Comparison of ENCODE assay signal across 18 mouse cellular contexts in the genomic region with DNA sequence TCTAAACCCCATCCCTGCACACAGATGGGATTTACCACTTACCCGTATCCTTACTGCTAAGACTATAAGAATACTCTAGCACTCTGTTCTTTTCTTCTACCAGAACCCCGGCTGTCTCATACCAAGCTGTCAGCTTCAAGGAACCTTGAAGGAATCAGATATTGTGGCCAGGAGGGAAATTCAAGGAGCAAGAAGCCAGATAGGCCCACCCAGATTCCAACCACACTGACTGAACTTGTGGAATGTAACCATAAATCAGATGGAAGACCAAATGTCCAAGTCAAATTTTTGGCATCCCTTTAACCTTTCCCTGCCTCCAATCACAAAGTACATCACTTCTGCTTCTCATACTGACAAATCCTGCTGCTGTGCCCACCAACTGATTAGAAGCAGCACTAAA. TPM values are rescaled to one million over a fixed set of nuclear protein-coding genes. Genes with fewer than 3 reads are reported as not detected.
"Had no signal": no experiment of that assay in that cellular context is flagged by ENCODE, and none has a peak within 500 bp of the region (broad histone marks: within the 10 kb centered on the region; RNA-seq: fewer than 3 reads in every experiment).

No protein-coding gene starts in this region.

- H3K36me3 ChIP-seq: limb, embryonic 12.5 days; midbrain, embryonic 15.5 days; neural tube, embryonic 13.5 days had no signal

- H3K9me3 ChIP-seq: limb, embryonic 12.5 days; midbrain, embryonic 15.5 days; neural tube, embryonic 13.5 days had no signal

- ATAC-seq: intestine, postnatal 0 days; midbrain, embryonic 15.5 days had no signal

- H3K4me1 ChIP-seq: limb, embryonic 12.5 days; midbrain, embryonic 15.5 days; neural tube, embryonic 13.5 days had no signal

- H3K4me3 ChIP-seq: limb, embryonic 12.5 days; midbrain, embryonic 15.5 days; neural tube, embryonic 13.5 days had no signal

- DNase-seq: kidney, postnatal 25 days; layer of hippocampus, adult 9-11 months; layer of hippocampus, postnatal 36 days; lung, embryonic 14.5 days; lung, postnatal 10 days; lung, postnatal 4 days; retina, postnatal 1 day; right cerebral cortex, postnatal 4 days; spleen, adult 18-20 months; thymus, adult 18-20 months; thymus, postnatal 14 days had no signal

- H3K27me3 ChIP-seq: limb, embryonic 12.5 days; midbrain, embryonic 15.5 days; neural tube, embryonic 13.5 days had no signal

- H3K27ac ChIP-seq: limb, embryonic 12.5 days; liver, embryonic 14.5 days; midbrain, embryonic 15.5 days; neural tube, embryonic 13.5 days had no signal

- H3K9ac ChIP-seq: limb, embryonic 12.5 days; liver, embryonic 14.5 days; lung, embryonic 14.5 days; midbrain, embryonic 15.5 days; neural tube, embryonic 13.5 days had no signal

- H3K4me2 ChIP-seq: limb, embryonic 12.5 days; lung, embryonic 14.5 days; midbrain, embryonic 11.5 days; midbrain, embryonic 15.5 days; neural tube, embryonic 13.5 days had no signal

RNA-seq across cellular contexts. Expression of a gene that starts 6.4 kb away (rescaled TPM):
- polyA plus RNA-seq: liver, adult 2 months had no signal
